Mouse (Mus musculus): ENCODE measurements around the gene Fbxl14.

Fbxl14 gene

GRCm38 (mm10) chr6:119472135-119472534, 7.3 kb upstream of the Fbxl14 start:
- DNase-seq: peak; percentile 84

- DNase-seq: no peak
These were observed 6.8 kb upstream of the Fbxl14 start for GRCm38 (mm10) chr6:119472705-119473104.

GRCm38 (mm10) chr6:119473446-119473845, 6.0 kb upstream of the Fbxl14 start:
- DNase-seq: no peak

- DNase-seq: no peak
These were observed 5.5 kb upstream of the Fbxl14 start for GRCm38 (mm10) chr6:119473992-119474391.

GRCm38 (mm10) chr6:119475988-119476387, 3.5 kb upstream of the Fbxl14 start:
- DNase-seq: no peak

- no peak for DNase-seq
These were observed 1.7 kb upstream of the Fbxl14 start for GRCm38 (mm10) chr6:119477686-119478310.

GRCm38 (mm10) chr6:119478560-119479342, 717 bp upstream of the Fbxl14 start:
- DNase-seq: peak; percentile 93

GRCm38 (mm10) chr6:119479876-119480705, 623 bp downstream of the Fbxl14 start:
- DNase-seq: peak; percentile 74

- peak; percentile 65 for DNase-seq
These were observed 1.4 kb downstream of the Fbxl14 start for GRCm38 (mm10) chr6:119480706-119481331.

GRCm38 (mm10) chr6:119481741-119482390, 2.4 kb downstream of the Fbxl14 start:
- DNase-seq: peak; percentile 43

GRCm38 (mm10) chr6:119482958-119483600, 3.6 kb downstream of the Fbxl14 start:
- DNase-seq: peak; percentile 76

- DNase-seq: no peak
These were observed 6.0 kb downstream of the Fbxl14 start for GRCm38 (mm10) chr6:119485486-119485885.

- no peak for DNase-seq
These were observed 7.1 kb downstream of the Fbxl14 start for GRCm38 (mm10) chr6:119486381-119487084.

GRCm38 (mm10) chr6:119487085-119487458, 7.6 kb downstream of the Fbxl14 start:
- DNase-seq: no peak

- no peak for DNase-seq
These were observed 8.2 kb downstream of the Fbxl14 start for GRCm38 (mm10) chr6:119487619-119488018.

GRCm38 (mm10) chr6:119489765-119490164, 10.3 kb downstream of the Fbxl14 start:
- DNase-seq: peak; percentile 70

GRCm38 (mm10) chr6:119490549-119490948, 11.1 kb downstream of the Fbxl14 start:
- no peak for DNase-seq

GRCm38 (mm10) chr6:119491006-119491405, 11.5 kb downstream of the Fbxl14 start:
- DNase-seq: no peak

GRCm38 (mm10) chr6:119491997-119492629, 12.6 kb downstream of the Fbxl14 start:
- DNase-seq: no peak

- DNase-seq: no peak
These were observed 13.2 kb downstream of the Fbxl14 start for GRCm38 (mm10) chr6:119492630-119493014.

- DNase-seq: peak; percentile 73
These were observed 19.8 kb downstream of the Fbxl14 start for GRCm38 (mm10) chr6:119499271-119499670.

Data from kidney, postnatal 10 days (tissue).